Mouse (Mus musculus) cerebellum, adult 11 months (tissue): ENCODE data around the gene Atp2b2.
"Not testable (repeated sequence)": the region's sequence is repeated elsewhere in the genome, so short reads cannot be mapped to it uniquely, and the experiment has no call there.

Experiments
- DNase-seq: peaks from one replicate; pipeline ENCODE4 v3.0.0; 2022

The Atp2b2 gene

DNA sequence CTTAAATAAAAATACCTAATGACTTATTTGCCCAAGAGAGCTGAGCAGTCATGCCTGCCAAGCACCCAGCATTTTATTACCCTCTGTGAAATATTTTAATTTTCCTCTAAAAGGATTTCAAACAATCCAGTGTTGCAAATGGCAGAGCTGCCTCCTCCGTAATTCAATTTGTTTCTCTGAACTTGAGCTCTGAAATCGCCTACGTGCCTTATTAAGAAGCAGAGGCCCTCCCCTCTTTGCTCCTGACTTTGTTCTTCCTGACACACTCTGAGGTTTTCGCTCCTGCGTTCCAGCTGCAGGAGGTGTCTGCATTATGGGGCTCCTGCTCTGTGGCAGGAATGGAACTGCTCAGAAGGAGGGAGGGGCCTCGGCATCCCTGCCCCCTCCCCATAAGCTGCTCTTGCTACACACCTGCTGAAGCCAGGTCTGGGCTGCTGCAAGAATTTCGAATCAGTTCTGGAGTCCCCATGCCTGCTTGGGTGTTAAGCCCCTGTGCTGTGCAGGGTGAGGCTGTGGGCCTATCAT, 264.1 kb downstream of the Atp2b2 start:
- no peak for DNase-seq

DNA sequence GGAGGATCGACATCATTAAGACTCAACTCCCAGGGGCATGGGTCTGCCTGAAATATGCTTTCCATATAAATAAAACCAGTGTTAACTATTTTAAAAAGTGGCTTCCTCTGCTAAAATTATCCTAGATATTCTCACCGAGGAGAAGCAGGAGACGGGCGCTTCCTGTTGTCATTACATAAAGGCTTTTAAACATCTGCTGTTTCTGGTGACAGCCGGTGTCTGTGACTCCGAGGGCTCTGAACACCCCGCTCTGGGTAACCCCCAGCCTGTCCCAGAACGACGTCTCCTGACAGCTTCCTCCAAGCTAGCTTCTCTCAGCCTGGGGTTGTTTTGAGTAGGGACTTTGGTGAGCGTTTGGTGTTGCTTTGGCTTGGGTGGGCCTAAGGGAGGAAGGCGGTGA, 273.6 kb downstream of the Atp2b2 start:
- no peak for DNase-seq

DNA sequence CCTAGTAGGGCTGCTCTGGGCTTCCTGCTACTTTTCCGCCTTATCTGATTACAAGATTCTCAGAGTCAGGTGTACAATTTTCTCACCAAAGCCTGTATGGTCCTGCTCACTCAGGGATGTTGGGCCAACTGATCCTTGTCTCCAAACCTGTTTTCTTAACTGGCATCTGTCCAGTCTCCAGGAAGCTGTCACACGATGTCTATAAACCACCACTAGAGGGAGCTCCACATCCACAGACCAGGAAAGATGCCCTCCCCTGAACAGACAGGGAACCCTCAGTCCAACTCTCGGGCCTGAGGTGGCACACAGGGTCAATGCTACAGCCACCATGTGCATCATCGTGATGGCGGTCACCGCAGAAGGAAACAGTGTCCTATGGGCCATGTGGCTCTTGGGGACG, 280.8 kb downstream of the Atp2b2 start:
- peak; percentile 64 for DNase-seq

DNA sequence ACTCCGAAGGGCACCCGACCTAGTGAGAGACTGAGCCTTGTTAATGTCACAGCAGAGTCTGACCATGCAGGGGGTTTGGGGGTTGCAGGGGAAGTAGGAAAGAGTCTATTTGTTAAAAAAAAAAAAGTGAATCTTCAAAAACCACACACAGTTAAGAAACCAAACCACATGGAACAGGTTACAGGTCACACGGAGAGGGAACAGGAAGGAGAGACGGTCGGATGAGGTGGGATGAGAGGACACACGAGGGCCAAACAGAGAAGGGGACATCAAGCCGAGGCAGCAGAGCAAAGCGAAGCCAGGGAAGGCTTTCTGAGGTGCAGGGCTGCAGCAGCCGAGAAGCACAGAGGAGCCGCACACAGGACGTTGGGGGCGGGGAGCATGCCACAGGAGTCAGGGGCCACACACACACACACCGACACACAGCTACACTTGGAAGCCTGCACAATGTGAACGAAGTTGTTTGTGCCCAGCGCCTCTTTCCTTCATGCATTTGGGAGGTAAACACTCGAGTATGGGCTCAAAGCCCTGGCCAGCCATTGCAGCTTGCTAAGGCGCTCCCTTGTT, 293.2 kb downstream of the Atp2b2 start:
- no peak for DNase-seq

DNA sequence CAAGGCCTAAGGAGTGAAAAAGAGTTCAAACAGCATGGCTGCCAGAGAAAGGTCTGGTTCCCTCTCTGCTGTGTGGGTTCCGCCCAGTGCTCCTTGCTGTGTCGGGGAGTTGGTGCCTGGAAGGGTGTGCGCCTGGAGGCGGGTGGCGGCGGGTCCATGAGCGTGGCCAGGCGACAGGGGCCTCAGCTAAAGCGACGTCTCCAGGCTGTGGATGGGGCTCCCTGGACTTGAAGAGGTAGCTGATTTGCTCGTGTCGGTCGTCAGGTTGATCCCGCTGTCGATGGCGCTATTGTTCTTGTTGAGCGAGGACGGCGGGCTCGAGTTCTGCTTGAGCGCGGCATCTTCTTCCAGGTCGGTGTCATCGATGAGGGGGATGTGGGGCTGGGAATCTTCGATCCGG, 294.1 kb downstream of the Atp2b2 start:
- no peak for DNase-seq

DNA sequence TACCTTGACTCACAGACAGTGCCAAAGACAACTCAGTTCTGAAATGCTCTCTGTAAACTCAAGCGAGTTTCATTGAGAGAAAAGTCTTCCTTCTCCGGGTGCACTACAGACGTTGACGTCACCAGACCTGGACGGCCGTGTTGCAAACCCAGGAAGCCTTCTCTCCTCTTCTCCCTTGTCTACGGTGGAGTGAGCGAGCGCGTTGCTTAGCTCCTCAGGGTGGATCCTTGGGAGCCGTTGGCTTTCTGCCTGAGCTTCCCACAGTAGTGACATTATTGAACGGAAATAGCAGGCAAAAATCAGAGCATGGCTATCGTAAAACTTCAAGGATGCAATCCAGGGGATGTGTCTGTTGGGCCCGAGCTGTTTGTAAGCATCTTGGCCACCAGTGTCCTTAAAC, 295.1 kb downstream of the Atp2b2 start:
- DNase-seq: no peak

DNA sequence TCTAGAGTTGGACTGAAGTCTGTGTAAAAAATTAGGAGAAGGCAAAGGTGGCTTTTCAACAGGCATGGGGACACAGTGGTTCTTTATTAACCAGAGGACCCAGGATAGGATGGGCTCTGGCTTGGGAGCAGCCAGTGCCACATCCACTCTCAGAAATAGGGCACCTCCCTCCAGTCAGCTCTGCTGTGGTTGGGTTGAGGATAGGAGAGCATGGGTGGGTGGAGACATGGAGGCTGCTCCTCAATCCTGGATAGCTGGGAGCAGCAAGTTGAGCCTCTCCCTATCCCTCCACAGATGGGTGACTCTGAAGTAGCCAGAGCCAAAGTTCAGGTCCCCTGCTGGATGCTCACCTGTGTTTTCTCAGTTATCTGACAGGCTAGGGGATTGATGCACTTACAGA, 297.3 kb downstream of the Atp2b2 start:
- no peak for DNase-seq

DNA sequence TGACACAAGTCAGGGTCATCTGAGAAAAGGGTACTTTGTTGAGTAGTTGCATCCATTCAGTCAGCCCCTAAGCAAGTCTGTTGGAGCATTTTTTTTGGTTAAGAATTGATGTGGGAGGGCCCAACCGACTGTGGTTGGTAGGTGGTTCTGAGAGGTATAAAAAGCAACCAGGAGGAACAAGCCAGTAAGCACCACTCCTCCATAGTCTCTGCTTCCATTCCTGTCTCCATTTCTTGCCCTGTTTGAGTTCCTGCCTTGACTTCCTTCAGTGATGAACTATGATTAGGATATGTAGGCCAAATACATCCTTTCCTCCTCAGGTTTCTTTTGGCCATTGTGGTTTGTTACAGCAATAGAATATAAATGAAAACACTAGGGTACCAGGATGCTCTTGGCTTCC, 299.3 kb downstream of the Atp2b2 start:
- no peak for DNase-seq

DNA sequence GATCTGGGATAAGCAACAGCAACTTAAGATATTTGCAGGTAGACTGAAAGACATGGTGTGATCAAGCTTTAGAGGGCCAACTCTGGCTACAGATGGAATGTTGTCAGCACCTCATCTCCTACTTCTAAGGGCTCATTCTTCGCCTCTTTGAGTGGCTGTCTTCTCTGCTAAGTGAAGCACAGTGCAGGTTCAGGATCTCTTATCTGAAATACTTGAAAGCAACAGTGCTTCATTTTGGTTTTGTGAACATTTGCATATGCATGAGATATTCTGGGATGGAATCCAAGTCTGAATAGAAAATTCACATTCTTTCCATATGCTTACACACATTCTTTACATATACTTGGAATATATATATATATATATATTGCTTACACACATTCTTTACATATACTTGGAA, 300.1 kb downstream of the Atp2b2 start:
- no peak for DNase-seq

DNA sequence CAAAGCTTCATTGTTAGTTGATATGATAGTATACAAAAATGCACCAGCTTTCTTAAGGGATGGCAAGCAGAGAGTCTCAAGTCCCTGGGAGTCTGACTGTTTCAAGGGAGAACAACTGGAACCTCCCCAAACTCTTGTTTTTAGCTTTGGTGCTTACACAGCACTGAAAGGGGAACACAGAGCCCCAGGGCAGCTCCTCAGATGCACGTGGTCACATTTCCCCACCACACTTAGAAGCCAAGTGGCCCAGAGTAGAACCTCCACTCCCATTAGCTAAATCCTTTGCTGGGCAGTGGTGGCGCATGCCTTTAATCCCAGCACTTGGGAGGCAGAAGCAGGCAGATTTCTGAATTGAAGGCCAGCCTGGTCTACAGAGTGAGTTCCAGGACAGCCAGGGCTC, 301.0 kb downstream of the Atp2b2 start:
- no peak for DNase-seq

DNA sequence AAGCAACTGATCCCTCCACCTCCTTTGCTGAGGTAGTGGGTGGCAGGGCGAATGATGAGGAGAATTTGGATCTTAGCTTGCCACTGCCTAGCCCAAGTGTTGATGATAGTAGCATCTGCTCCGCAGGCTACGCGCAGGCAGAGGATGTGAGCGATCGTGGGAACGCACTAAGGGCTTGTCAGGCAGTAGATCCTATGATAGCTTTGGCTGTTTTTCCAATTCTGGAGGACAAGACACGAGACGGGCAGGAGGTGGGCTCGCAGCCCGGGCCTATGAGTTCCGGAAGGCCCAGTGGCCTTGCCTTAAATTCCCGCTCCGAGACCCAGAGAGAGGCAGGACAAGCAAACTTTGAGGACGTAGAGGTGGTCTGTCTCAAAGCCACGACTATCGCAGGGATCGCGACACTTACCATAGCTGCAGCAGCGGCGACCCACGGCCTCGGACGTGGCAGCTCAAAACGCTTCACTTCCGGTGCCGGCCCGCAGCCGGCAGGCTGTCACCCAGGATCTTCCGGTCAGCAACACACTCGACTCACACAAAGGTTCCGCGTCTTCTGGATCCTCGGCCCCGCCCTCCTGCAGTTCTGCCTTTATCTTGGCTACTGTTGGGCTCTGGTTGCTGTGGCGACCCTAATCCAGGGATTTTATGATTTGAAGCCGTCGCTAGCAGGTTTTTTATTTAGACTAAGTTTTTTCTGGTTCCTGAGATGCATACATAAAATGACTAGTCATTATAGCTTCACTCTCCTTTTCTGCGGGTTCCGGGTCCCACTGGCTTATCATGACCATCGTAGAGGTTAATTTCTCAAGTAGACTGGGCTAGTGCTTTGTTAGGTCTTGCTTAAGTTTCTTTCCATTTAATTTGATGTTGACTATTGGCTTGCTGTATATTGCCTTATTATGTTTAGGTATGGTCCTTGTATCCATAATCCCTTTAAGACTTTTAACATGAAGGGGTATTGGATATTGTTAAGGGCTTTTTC, 301.9 kb downstream of the Atp2b2 start, which contains the start of gene Sec13:
Gene Sec13 (minus strand): TSS at position 508 of the 982 bp plus-strand sequence.
- DNase-seq: peak; percentile 76

DNA sequence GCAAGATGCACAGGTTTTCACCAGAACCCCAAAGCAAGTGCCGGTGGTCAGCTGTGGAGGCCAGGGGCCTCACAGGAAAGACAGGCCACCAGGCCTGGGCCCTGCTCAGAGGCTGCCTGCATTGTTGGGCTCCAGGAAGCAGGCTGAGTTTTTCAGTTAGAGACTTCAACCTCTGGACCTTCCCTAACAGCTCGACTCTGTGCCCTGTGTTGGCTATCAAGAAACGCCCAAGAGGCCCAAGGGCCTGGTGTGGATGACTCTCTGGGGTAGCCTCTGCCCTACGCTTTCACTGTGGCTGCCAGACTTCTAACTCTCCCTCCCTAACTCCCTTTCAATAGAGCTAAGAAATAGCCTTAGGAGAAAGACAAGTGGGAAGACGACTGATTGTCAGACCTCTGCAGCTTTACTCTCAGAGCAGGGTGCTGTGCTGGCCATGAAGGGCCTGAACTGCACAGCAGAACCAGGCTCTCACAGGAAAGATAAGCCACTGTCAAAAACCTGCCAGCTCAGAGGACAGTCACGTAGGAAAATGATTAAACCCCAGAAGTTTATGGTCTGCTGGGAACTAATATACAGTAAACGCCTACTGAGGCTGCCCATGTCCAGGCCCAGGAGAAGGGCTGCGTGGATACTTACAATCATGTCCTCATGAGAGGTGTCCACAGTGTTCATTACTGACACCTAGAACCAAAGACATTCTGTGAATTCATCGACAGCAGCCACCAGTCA, 304.9 kb downstream of the Atp2b2 start:
- no peak for DNase-seq

DNA sequence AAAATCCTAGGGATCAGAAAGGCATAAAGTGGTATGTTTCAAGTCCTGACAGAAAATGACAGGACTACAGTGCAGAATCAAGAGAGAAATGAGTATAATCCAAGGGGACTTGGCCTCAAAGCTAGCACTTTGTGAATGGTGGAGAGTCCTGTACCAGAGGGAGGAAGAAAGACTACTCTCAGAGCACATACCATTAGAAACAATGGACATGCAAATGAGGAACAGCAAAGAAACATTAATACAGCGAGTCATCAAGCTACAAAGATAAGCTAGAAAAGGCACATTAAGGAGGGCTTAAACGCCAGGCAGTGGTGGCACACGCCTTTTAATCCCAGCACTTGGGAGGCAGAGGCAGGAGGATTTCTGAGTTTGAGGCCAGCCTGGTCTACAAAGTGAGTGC, 311.1 kb downstream of the Atp2b2 start:
- DNase-seq: no peak

DNA sequence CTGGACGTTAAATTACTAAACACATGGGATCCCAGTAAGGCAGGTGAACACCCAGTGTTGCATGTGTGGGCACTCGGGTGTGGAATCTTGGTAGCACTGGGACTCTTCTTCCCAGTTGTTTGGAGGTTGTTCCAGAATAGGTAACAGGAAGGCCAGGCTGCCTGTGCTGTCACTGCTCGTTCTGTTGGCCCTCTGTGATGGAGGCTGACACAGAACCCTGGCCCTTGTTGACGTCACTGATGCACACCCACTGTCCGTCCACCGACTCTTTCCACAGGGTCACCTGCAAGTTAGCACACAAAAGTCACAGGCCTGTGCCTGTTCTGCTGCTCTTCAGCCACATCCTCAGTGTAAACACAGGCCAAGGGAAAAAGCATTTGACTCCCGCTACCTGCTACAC, 314.2 kb downstream of the Atp2b2 start:
- DNase-seq: no peak

DNA sequence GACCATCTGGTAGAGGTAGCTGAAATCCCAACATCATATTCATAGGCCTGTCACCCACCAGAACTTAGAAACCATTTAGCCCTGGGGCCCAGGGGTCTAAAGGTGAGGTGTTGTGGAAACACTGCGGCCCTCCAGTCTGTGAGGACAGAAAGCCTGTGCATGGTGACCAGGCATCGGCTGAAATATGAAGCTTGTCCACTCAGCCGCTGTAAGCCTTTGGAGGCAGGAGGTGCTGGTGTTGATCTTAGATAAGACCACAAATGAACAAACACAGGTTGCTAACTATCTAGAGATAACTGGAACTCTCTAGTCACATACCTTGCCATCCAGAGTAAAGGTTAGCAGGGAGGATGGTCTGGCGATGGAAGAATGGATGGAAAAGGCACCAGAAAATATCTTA, 321.4 kb downstream of the Atp2b2 start:
- DNase-seq: no peak

DNA sequence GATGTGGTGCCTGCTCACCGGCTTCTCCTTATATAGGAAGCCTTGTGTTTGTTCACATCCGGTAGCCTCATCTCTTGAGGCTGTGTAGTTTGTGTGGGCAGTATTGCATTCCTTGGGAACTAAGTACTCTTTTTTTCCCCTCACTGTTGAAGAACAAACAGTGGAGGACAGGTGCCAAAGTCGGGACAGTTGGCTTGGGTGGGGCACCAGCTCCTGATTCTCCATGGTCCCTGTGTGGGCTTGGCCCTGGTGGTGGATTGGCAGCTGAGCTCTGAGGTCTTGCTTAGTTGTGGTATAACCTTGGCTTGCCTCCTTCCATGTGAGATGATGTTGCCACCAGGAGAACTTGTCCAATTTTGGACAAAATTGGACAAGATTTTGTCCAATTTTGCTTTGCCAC, 322.5 kb downstream of the Atp2b2 start, which contains the start of gene Ghrl:
Gene Ghrl (minus strand): TSS at position 3 of the 400 bp plus-strand sequence.
- DNase-seq: no peak

DNA sequence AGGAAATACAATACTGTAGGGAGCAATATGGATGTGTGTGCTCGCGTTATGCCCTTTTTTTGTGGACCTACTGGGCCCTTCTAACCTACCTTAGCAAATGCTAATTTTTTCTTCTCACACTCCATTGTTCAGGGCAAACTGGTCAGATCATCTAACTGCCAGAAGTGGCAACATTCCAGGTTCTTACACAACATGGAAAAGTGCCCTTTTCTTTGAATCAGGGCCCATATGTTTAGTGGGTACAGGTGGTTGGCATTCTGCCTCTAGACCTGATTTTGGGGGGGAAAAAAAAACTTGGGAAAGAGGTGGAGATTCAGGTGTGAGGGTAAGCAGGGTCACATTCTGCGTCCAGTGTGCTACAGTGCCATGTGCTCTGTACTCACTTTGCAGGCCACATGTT, 324.9 kb downstream of the Atp2b2 start:
- peak; percentile 35 for DNase-seq

DNA sequence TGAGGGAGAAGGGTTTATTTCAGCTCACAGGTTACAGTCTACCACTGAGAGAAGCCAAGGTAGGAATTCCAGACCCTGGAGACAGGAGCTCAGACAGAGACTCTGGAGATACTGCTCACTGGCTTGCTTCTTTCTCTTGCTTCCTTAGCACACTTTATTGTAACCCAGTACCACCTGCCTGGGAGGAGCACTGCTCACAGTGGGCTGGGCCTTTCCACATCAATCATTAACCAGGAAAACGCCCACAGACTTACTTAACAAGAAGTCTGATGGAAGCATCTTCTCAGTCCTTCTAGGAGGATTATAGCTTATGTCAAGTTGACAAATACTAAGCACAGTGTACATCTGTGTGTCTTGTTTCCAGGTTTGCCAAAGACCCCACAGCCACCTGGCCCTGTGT, 327.6 kb downstream of the Atp2b2 start:
- DNase-seq: no peak

DNA sequence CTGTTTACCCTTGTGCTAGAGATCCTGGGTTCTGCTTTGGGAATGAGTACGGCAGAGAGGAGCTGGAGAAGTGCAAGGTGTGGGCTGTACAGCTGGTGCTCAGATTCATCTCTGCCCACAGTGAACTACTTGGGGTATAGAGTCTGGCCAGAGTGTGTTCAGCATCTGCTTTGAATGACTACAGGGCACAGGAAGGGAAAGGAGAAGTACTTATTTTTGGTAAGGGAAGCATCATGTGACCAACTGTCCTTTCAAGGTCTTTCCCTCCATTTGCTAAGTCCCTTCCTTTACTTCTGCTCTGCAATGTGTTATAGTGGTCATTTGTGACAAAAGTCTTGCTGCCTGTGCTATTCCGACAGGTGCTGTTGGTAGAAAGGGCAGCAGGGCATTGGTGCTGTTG, 328.1 kb downstream of the Atp2b2 start:
- DNase-seq: no peak

DNA sequence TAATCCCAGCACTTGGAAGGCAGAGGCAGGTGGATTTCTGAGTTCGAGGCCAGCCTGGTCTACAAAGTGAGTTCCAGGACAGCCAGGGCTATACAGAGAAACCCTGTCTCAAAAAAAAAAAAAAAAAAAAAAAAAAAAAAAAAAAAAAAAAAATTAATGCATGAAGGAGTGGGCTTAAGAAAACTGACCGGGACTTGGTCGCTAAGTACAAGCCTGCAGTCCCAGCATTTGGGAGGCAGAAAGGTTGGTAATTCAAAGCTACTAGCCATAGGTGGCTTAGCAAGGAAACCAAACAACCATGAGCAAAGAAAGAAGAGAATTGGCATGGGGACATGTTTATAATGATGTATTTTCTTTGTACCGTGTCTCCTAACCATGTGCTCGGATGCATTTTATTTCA, 329.0 kb downstream of the Atp2b2 start:
- not testable (repeated sequence) for DNase-seq

DNA sequence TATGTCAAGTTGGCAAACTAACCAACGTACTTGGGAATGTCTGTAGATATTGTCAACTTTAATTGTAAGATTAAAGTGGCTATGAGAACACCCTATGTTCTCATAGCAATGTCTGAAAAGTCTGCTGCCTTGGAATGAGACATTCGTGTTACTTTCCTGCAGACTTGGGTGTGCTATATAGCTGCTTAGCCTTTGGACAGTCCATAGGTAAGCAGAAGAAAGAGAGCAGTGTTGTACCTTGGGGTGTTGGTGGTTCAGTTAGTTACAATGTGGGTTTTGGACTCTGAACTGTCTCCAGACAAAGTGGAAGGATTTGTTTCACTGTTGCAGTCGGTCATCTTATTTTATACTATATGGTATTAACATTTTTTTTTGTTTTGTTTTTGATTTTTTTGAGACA, 329.7 kb downstream of the Atp2b2 start:
- no peak for DNase-seq

DNA sequence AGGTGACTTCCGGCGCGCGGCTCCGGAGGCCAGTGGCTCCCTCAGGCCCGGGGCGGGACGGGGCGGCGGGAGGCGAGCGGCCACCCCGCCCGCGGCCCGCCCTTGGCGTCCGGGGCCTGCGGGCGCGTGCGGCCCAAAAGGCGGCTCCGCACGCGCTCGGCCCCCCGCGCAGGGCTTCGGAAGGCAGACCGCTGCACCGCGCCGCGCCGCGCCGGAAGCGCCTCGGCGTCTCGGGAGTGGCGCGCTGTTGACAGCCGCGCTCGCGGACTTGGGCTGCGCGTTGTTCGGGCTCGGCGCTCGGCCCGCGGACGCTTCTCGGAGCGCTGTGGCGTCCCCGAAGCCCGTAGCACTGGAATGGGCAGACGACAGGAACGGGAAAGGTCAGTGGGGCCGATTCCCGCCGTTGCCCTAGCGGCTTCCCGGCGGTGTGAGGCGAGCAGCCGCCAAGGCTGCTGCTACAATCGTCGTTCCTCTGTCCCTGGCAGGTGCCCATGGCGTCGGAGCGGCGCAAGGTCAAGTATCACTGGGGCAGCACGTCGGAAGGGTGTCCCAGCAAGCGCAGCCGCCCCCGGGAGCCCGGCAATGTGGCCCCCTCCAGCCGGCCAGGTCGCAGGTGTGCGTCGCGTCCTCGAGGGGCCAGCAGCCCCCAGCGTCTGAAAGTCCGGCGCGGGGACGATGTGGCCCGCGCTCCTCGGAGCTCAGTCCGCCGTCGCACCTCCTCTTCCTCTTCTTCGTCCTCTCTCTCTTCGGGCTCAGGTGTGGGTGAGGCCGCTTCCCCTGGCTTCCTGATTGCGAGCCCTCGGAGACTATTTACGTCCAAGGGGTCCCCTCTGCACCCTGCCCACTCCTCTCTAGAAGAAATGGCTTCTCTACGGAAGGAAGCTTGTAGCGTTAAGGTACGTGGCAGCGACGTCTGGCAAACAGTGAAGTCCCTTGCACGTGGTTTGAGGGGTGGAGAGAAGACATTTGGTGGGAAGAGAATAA, 344.9 kb downstream of the Atp2b2 start:
- DNase-seq: peak; percentile 37
